Mouse (Mus musculus) heart, postnatal 10 days (tissue): ENCODE results near the gene Efna2. TPM values are rescaled to one million over a fixed set of nuclear protein-coding genes. Genes with fewer than 3 reads are reported as not detected.
"Not testable (repeated sequence)": the region's sequence is repeated elsewhere in the genome, so short reads cannot be mapped to it uniquely, and the experiment has no call there.

Experiments
- DNase-seq, 2 experiments: peaks; one replicate each; pipeline ENCODE4 v3.0.0; 2021
- intact Hi-C: fragments of 180-260 bp; cut with DNase I; formaldehyde crosslinking; loops from one replicate; pipeline ENCODE4 v1.15.1; 2025
- total RNA-seq, 2 experiments: library from RNA; stranded (reverse); gene quantifications; 2 replicates each; pipeline ENCODE4 v1.2.3; 2021

Efna2 gene
- total RNA-seq, 2 experiments from 2014 or later: 1.4 to 1.7 TPM

GRCm38 (mm10) chr10:80211547-80212103 is 32.3 kb downstream of the Efna2 start:
- intact Hi-C loops, DNase-seq: not testable (repeated sequence)

DNA sequence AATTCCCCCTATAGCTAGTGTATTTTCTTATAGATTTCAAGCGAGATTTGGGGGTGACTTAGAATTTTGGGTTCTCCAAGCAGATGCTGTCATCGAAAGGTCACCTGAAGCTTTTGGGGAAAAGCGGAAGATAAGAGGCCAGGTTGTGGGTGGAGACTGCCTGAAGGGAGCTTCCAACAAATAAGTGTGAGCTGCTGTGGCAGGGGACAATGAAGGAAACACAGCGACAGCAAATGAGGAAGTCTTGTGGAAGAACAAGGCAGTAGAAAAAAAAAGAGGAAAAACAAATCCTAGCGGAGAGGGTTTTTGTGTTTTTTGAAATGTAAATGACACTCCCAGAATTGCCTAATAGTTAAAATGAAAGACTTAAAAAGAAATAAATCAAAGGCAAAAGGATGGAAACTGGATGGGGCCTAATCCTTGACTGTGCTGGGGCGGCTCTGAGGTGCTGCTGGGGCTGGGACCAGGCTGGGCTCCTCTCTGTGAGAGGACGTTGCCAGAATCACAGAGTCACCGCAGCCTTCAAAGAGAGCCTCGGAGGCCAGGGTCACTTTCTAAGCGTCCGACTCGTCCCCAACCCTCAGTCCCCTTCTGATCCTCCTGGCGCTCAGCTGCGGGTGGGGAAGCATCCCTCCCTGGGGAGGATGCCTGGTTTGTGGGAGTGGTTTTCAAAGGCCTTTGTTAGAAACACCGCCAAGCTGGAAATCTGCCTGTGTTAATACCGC is 35.9 kb downstream of the Efna2 start:
- peak in 1 of 2 experiments; percentile 11 for DNase-seq
- intact Hi-C loops: no loop called here

GRCm38 (mm10) chr10:80220676-80221075 is 41.4 kb downstream of the Efna2 start:
- DNase-seq: no peak
- intact Hi-C loops: no loop called here

- DNase-seq, intact Hi-C loops: not testable (repeated sequence)
These were observed 43.9 kb downstream of the Efna2 start for GRCm38 (mm10) chr10:80223137-80223536.

DNA sequence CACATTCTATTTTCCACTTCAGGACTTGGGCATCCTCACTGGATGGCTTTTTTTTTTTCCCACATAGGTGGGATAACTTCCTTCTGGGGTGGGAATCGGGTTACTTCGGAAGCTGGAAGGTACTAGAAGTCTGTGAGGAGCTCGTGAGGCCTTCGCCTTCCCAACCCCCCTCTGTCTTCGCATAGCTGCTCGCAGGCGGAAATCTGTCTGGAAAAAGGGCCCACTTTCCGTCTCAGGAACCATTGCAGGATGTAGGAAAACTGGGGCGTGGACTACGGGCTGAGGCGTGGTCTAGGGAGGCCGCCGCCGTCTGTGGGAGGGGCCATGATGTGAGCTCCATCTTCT is 46.8 kb downstream of the Efna2 start:
- intact Hi-C loops: no loop called here
- DNase-seq: no peak

- DNase-seq: peak; percentile 99
- intact Hi-C loops: no loop called here
These were observed 47.3 kb downstream of the Efna2 start, which contains the start of gene Mum1 for GRCm38 (mm10) chr10:80226416-80227165. Gene Mum1, plus strand, starts transcription at chr10:80226434.

GRCm38 (mm10) chr10:80227166-80227539 is 47.9 kb downstream of the Efna2 start:
- DNase-seq: no peak
- intact Hi-C loops: no loop called here

GRCm38 (mm10) chr10:80227877-80228775 is 48.8 kb downstream of the Efna2 start:
- intact Hi-C loops: no loop called here
- no peak for DNase-seq

- intact Hi-C loops: no loop called here
- DNase-seq: no peak
These were observed 57.0 kb downstream of the Efna2 start for GRCm38 (mm10) chr10:80236145-80236825.

DNA sequence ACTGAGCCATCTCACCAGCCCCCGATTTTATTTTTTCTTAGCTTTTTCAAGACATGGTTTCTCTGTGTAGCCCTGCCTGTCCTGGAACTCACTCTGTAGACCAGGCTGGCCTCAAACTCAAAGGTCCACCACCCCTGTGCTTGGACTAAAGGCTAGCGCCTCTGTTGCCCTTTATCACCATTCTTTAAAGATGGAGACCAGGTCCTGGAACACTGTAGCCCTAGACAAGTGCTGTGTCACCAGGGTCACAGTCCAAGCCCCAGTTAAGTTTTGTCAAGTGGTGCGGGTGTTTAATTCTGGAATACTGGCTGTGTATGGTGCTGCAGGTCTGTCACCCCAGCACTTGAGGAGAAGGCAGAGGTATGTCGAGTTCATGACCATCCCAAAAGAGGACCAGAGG is 57.7 kb downstream of the Efna2 start:
- intact Hi-C loops: no loop called here
- no peak for DNase-seq

DNA sequence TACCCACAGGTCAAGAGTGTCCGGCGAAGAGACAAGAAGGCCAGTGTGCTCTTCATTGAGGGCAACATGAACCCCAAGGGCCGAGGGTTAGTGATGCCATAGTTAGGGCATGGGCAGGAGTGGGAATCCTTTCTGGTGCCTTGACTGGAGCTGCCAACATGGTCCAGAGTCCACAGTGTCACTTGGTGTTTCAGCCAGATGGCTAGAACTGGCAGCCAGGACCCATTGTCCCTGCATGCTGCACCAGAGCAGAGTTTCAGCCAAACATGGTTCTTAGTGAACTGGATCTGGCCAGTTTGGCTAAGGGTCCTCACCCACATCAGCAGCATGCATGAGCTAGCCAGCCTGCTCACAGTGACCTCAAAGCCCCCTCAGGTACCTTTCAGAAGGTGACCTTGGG is 59.0 kb downstream of the Efna2 start:
- intact Hi-C loops: no loop called here
- no peak for DNase-seq

Other genes with a start within 250 kb of the Efna2 start
- 10 to 100 TPM; 22.7 to 23.4 TPM for gene Wdr18, start 219.3 kb upstream of the Efna2 start, total RNA-seq
- gene Grin3b, start 208.8 kb upstream of the Efna2 start, total RNA-seq: not detected
- 100 to 1,000 TPM; 126 to 132 TPM for gene Tmem259, start 195.2 kb upstream of the Efna2 start, total RNA-seq
- 10 to 100 TPM; 60.3 to 65.6 TPM for gene Cnn2, start 190.9 kb upstream of the Efna2 start, total RNA-seq
- gene Abca7, start 183.0 kb upstream of the Efna2 start, total RNA-seq: 1 to 10 TPM; 7.8 to 8.2 TPM
- gene Arhgap45, start 162.8 kb upstream of the Efna2 start, total RNA-seq: 1 to 10 TPM; 5.0 to 6.1 TPM
- gene Polr2e, start 139.7 kb upstream of the Efna2 start, total RNA-seq: 10 to 100 TPM; 79.0 to 79.1 TPM
- gene Gpx4, start 132.3 kb upstream of the Efna2 start, total RNA-seq: 100 to 1,000 TPM; 551 to 562 TPM
- 10 to 100 TPM; 15.1 to 17.6 TPM for gene Sbno2, start 73.9 kb upstream of the Efna2 start, total RNA-seq
- 100 to 1,000 TPM; 110 to 112 TPM for gene Stk11, start 63.7 kb upstream of the Efna2 start, total RNA-seq
- gene Atp5d, start 40.9 kb upstream of the Efna2 start, total RNA-seq: 1,000 to 10,000 TPM; 1,058 to 1,125 TPM
- gene Cbarp, start 38.6 kb upstream of the Efna2 start, total RNA-seq: 1 to 10 TPM; 3.2 to 4.1 TPM
- 100 to 1,000 TPM; 132 to 190 TPM for gene Midn, start 31.2 kb upstream of the Efna2 start, total RNA-seq
- gene Cirbp, start 13.5 kb upstream of the Efna2 start, total RNA-seq: 100 to 1,000 TPM; 113 to 134 TPM
- 1 to 10 TPM; 3.1 to 3.4 TPM for gene 1600002K03Rik, start 6.5 kb upstream of the Efna2 start, total RNA-seq
- 10 to 100 TPM; 20.3 to 23.1 TPM for gene Mum1, start 47.0 kb downstream of the Efna2 start, total RNA-seq
- gene Ndufs7, start 69.6 kb downstream of the Efna2 start, total RNA-seq: 100 to 1,000 TPM; 609 to 639 TPM
- 10 to 100 TPM; 19.3 to 21.3 TPM for gene Gamt, start 81.5 kb downstream of the Efna2 start, total RNA-seq
- 10 to 100 TPM; 86.4 to 95.4 TPM for gene Dazap1, start 82.0 kb downstream of the Efna2 start, total RNA-seq
- gene Rps15, start 113.0 kb downstream of the Efna2 start, total RNA-seq: 100 to 1,000 TPM; 859 to 871 TPM
- 1 to 10 TPM; 4.7 to 5.0 TPM for gene Apc2, start 116.5 kb downstream of the Efna2 start, total RNA-seq
- gene 2310011J03Rik, start 141.1 kb downstream of the Efna2 start, total RNA-seq: 10 to 100 TPM; 15.3 to 17.9 TPM
- gene Pcsk4, start 150.0 kb downstream of the Efna2 start, total RNA-seq: 1 to 10 TPM; 1.7 to 1.8 TPM
- 1 to 10 TPM; 2.2 to 2.4 TPM for gene Reep6, start 150.5 kb downstream of the Efna2 start, total RNA-seq
- gene Adamtsl5, start 168.9 kb downstream of the Efna2 start, total RNA-seq: 10 to 100 TPM; 36.9 to 42.9 TPM
- under 1 TPM in 1 of 2 experiments, not detected in 1; 0.25 TPM for gene Plk5, start 177.0 kb downstream of the Efna2 start, total RNA-seq
- gene Mex3d, start 208.2 kb downstream of the Efna2 start, total RNA-seq: 10 to 100 TPM; 12.7 to 16.1 TPM
- gene Mbd3, start 220.1 kb downstream of the Efna2 start, total RNA-seq: 100 to 1,000 TPM; 102 to 105 TPM
- 1,000 to 10,000 TPM; 1,658 to 1,691 TPM for gene Uqcr11, start 227.3 kb downstream of the Efna2 start, total RNA-seq